Mouse (Mus musculus) MEL-GATA-1-ER (cell line): ENCODE results near the gene Deup1.
"Not testable (repeated sequence)": the region's sequence is repeated elsewhere in the genome, so short reads cannot be mapped to it uniquely, and the experiment has no call there.

Experiments used
- DNase-seq: peaks from one replicate; pipeline ENCODE4 v3.0.0-alpha.2; 2012; ENCODE audit warnings: low read depth; ENCODE audit errors: extremely low read depth

Gene Deup1

DNA sequence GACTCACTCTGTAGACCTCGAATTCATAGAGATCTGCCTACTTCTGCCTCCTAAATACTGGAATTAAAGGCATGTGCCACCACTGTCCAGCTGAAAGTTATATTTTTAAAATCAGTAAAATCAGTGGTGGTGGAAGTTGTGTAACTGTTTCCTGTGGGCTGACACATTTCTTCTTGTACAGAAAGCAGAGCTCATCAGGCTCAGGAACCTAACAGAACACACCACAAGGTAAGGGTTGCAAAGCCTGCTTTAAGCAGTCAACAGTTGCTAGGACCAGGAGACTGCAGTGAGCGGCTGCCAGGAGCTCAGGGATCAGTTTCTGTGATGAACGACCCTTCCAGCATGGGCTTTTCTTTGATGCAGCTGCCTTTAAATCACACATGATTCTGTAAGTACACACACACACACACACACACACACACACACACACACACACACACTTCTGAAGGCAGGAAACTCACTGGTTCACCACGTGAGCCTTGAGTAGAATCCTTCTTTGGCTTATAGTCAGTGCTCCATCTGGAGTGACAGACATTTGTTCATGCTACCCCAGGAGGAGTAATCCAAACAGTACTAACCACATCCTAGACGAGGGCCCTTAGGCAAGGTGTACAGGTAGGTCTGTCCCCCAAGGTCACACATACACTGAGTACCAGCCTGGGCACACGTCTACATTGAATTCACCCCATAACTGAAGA is 40.4 kb downstream of the Deup1 start:
- DNase-seq = no peak

DNA sequence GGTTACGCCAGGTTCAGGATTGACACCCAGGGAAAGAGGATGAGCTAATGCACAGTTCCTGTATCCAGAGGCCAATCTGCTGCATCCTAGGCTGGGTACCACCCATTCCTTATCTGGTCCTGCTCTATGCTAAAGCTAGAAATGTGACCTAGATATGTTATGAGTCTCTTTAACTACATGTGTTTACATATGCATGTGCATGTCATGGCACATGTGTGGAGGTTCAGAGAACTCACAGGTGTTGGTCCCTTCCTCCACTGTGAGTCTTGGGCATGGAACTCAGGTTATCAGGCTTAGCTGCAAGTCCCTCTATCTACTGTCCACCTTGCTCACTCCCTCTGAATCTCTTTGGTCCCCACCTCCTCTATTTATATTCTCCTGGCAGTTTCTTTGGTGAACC is 41.8 kb downstream of the Deup1 start:
- DNase-seq = no peak

DNA sequence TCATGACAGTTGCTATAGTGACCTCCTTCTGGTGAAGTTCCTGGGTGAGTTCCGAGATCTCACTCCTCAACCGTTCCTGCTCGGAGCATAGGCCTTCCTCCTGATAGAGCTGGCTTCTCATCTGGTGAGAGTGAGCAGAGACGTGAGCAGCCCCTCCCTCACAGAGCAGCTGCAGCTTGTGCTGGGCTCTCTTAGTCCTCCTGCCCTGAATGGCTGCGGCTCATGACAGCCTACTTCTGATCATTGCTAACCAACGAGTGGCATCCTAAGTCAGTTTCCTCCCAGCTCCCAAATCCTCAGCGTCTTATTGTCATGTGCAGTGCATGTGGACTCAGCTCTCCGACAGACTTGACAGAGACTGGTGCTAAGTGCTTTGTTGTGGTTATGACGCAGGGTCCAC is 43.5 kb downstream of the Deup1 start:
- no peak for DNase-seq

DNA sequence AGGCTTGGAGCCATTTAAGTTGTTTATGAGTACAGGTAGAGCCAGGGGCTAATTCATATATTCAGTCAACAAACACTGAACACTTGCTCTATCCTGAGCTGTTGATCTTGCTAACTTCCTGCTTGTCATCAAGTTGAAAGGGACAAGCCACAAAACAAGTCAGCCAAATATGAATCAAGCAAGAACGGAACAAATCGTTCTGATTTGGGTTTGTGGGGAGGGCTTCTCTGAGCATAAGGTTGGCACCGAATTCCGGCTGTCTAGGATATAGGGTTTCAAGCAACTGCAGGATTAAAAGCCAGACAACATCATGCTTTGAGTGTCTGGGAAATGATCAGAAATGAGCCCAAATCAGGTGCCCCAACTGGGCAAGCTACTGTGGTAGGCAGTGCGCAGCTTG is 45.7 kb downstream of the Deup1 start:
- DNase-seq = no peak

DNA sequence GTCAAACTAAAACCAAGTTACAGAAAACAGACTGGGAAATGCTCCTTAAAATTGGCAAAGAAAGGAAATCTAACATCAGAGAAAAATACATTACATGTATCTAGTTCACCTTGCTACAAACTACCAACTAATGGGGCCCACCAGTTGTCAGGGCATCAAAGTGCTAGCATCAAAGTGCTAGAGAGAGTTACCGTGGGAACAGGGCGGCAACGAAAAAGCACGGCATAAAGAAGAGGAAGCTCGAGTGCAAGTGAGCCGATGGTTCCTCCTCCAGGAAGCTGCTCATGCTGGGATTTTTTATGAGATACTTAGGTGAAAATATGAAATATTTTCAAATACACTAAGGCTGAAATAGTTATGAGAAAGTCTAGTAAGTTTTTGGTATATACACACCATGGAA is 47.6 kb downstream of the Deup1 start:
- no peak for DNase-seq

DNA sequence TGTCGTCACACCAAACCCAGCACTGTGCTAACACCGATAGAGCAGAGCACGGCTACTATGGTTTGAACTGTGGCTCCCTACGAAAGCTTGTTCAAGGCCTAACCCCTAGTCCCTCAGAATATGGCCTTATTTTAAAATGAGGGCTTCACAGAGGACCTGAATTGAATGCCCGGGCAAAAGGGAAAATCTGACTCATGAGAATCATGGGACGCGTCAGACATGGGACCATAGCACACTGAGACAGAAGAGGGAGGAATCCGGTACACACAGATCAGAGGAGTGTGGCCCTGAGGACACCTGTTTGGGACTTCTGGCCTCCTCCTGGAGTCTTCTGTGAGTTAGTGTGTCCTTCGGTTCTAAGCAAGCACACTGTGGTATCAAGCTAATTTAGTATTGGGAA is 48.8 kb downstream of the Deup1 start:
- DNase-seq = no peak

DNA sequence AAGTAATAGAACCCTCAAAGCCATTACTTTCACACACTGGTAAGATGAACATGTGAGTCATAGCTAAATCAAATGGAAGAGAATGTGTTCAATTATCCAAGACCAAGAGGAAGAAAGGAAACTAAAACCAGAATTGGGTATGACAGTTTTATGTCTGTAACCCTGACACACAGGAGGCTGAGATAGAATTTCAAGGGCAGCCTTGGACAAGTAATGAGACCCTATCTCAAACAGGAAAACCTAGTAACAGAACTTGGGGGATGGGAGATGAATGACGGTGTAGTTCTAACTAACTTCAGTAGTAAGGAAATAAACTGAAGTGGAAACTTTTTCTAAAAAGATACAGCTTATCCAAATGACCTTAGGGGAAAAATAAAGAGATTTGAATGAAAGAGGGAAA is 49.3 kb downstream of the Deup1 start:
- DNase-seq = no peak

DNA sequence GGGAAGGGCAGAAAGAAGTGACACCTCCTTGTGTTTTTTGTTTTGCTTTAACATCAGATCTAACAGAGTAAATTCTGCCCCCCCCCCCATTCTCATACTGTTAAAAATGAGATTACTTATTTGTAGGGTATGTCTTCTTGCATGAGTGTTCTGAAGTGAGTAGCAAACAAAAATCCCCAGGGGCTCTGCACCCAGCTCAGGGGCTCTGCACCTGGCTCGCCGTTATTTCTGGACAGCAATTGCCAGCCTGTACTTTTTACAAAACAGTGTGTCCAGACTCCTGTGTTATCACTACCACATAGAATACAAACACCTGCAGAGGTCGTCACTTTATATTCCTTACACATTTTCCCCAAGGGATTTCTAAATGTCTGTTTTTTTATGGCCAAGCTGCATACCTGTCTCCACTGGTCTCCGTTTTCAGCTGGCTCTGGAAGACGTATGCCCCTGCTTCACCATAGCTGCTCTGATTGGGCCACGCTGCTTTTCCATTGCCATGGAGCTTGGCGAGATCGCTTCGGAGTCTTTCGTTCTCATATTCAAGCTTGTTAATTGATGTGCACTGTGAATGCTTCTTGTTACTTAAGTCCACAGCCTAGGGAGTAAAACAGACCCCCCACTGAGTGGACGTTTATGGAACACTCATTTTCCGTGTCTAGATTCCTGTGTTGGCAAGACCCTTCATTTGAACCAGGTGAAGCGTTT is 52.8 kb downstream of the Deup1 start:
- DNase-seq = no peak

DNA sequence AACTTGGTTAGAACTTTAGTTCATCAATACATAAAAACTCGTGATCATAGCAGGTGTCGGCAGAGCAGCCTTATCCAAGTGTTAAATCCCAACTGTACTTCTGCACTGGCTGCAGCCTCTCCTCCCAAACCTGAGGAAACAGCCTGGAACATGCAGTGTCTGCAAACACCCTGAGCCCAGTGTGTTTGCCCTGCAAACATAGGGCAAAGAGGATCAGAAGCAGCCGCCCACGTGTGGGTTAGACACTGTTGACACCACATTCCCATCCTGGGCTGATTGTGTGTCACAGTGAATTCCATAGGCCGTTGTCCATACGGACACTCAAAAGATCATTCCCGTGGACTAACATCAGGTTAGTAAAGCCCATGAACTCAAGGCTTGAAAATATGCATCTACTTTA is 65.4 kb downstream of the Deup1 start:
- DNase-seq = no peak

DNA sequence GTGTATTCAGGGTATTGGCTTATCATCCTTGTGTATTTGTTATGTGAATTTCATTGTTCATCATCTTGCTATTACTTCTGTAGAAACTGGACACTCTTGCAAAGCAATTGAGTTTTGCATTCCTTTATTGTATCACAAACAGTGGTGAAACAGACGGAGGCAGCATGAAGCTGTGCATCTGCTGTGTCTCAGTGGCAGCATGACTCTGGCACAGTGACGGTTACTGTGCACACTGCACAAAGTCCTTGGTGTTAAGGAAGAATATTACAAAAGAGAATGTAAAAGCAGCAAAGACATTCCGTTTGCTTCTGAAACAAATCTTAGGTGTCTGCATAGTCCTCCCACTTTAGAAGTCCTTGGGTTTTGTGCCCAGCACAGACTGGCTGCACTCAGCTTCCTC is 67.3 kb downstream of the Deup1 start:
- DNase-seq = no peak

DNA sequence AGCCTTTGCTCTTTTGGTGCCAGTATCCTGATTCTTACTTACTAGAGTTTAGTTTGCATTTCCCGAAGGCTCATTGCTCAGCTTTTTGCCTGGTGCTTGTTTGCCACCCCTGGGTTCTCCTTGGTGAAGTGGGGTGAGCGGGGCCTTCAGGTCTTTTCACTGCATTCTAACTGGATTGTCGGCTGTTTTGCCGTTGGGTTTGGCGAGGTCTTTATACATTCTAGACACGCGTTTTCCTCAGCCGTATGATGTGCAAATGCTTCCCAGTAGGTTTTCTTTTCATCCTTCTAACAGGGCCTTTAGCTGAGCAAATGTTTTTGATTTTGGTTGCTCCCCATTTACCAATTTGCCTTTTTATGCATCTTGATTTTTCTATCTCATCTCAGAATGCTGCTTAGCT is 74.4 kb downstream of the Deup1 start:
- no peak for DNase-seq

DNA sequence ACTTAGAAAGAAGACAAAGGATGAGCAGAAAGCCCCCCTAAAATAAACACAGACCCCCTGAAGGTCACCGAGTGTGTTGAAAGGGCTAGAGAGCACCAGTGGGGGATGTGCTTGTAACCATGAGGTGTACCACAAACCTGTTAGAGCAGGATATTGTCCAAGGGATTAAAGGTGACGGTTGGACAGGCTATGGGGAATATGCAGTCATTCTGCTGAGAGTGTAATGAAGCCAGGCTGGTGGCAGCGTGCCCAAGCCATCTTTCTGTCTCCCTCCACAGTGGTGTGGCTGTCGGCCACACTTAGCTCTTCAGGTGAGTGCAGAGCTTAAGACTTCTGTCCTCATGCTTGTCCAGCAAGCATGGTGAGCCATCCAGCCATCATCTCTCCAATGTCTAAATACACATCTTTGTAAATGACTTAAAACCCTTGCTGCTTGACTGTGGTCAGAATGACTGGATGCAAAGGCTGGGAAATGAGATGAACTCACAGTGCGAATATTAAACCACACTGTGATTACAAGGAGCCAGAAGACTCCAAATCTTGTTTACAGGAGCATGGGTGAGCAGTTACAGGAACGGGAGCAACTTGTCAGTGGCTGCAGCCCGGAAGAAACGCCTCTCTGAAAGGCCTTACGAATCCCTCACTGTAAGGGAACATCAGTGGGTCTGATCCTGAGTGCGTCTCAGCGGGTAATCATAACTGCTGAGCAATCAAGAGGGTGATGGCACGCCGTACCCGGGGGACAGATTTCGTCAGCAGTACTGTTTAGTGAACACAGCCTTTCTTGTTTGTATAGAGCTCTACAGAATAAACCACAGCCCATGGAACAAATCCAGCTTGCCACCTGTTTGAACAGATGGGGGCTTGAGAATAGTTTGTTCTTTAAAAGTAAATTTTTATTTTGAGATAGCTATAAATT is 75.5 kb downstream of the Deup1 start:
- no peak for DNase-seq

DNA sequence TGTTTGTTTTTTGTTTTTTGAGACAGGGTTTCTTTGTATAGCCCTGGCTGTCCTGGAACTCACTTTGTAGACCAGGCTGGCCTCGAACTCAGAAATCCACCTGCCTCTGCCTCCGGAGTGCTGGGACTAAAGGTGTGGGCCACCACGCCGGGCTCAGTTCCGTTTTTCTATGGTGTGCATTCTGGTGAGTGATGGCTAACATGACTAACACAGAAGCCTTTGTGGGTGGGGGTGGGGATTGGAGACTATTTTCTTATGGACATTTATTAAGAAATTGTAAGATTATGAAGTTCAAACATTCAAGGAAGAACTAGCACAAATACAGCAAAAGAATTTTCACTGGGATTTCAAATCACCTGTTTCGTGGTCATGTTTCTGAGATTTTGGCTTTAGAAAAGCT is 76.7 kb downstream of the Deup1 start:
- DNase-seq = not testable (repeated sequence)

DNA sequence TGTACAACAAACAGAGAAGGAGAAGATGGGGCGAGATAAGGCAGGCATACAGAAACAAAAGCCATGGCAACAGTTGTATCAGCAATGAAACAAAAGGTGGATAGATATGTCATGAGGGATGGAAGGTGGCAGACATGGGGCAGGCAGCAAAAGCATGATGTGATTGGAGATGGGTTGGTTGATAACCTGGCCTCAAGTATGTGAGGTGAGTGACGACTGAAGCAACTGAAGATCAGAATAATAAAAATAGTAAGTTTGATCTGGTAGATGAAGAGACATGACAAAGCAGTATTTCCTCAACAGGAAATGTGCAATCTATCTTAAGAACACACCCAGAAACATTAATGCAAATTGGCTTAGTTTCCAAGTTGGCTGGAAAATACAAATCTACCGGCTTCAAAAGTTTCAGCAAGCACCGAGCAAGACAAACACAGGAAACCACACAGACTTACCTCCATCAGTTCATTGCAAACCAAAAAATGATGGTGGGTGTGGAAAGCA is 77.2 kb downstream of the Deup1 start:
- DNase-seq = no peak

DNA sequence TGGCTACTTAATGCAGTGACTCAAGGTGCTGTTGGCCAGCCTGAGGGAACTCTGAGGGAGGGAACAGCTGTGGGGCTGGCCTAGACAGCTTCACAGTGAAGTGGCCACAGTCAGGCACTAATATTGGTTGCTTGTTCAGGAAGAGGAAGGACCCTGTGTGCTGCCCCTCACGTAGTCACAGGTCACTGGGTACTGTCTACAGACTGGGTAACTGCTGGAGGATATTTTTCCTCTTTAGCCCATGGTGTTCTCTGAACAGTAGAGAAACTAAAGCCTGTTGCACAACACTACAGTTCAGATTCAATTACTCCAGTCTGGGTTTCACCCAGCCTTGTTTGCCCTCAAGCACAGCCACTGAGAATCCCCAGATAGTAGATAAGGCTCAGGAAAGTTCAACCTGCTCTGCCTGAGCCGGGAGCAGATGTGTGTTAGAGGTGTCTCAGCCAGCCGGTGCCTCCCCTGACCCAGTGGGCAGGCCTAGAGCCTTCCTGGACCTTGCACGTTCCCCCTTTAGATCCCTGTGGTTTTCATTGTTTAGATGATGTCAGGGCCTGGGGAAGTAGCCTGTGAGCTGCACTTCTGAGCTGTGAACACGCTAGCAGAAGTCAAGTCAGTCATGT is 85.9 kb downstream of the Deup1 start:
- DNase-seq = no peak

DNA sequence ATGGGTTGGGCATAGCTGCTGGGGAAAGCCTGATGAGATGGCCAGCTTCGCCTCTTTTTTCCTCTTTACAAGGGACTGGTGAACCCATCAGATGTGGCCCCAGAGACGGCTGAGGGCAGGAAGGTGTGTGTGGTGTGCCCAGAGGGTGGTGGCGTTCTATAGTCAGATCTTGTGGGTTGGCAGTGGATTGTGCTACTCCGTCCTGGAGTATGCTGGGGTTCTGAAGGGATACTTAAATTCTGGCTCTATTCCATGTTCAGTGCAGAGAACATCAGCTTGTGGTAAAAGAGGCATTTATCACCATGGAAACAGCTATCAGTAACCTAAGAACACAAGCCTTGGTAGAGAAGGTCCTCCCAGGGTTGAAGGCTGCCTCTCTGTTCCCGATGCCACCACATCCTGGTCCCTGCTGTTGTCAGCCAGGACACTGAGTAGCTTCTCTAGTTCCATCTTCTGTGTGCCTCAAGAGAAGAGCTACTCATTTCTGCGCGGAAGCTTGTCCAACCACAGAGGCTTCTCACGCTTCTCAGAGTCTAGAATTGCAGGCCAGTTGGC is 88.7 kb downstream of the Deup1 start:
- DNase-seq = no peak

DNA sequence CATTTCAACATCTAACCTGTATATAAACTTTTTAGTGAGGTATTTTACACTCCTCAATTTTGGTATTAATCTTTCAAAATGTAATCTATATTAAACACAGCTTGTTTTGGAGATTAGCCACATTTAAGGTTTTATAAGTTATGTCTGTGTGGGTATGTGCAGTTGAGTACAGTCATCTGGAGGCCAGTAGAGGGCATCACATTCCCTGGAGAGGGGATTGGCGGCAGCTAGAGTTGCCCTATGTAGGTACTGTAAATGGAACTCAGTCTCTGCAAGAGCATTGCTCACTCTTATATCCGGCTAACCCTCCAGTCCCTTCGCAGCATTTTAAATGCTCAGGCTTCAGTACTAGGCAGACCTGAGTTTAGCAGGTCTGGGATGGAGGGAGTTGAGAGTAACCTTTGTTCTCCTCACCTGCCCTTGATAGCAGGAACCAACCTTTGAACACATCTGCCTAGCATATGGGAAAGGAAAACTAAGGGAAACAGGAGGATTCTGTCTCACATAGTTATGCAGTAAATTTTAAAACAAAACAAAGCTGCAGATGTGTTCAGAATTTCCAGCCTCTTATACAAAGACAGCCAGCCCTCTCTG is 90.2 kb downstream of the Deup1 start:
- no peak for DNase-seq

DNA sequence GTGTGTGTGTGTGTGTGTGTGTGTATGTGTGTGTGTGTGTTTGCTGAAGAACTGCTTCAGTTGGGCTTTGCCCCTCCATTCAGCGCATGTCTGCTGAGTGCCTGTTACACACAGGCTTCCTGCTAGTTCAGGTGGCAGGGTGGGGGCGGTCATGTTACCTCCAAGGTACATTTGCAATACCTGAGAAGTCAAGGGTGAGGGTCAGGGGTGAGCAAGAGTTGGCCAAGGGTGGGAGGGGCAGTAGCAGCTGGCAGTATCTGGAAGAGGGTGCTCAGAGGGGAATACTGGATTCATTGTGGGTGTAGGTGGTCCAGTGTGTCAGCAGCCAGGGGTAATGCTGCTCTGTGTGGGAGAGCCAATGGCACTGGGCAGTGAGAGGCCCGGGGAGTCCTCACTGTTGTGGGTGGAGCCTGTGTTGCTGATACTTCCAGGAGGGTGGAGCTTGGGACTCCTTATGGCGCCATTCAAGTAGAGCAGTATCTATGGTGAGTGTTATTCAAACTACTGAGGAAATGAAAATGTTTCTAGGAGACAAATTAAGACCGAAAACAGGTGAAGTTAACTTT is 90.8 kb downstream of the Deup1 start:
- DNase-seq = no peak

DNA sequence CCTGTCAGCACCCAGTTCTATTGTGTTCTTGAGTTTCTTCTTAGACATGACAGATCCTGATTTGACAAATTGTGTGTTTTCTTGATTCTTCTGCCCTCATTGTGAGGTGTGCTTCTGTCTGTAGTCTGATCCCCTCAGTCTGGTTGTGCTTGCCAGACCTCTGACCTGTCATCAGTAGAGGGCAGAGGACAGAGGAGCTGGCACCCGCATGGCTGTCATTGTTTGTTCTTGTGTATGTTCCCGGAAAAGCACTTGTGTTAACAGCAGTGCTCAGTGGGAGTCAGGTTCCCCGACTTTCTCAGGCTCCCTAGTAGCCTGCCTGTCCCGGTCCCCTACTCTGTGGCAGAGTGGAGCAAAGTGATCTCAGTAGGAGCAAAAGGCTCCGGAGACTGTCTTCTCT is 92.3 kb downstream of the Deup1 start:
- no peak for DNase-seq

DNA sequence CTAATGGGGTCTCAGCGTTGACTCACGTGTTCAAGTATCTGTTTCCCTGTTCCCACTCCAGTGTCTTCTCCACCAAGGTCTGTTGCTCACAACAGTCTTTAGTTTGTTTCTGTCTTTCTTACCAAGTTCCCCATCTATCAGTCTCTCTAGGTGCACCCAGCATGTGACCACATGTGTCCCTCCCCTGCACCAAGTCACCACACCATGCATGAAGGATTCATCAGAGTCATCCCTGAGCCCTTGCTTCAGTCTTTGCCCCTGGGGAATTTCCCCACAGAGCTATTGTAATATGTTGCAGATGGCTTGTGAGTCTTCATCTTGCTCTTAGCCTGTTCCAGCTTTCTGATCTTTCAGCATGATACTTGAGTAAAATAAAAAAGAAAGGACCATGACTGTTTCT is 93.6 kb downstream of the Deup1 start:
- no peak for DNase-seq
